Mouse (Mus musculus): ENCODE data around the gene Syngr2. TPM values are rescaled to one million over a fixed set of nuclear protein-coding genes. Genes with fewer than 3 reads are reported as not detected.

Gene Syngr2
- total RNA-seq, 2 experiments from 2014 or later: 60.2 to 69.5 TPM

Other genes starting within 250 kb of the Syngr2 start
- gene Tnrc6c, start 155.4 kb upstream of the Syngr2 start, total RNA-seq (2021): 10 to 100 TPM; 20.3 to 23.7 TPM
- gene Tmc8, start 27.6 kb upstream of the Syngr2 start, total RNA-seq (2021): 1 to 10 TPM; 4.8 to 8.3 TPM
- gene Tmc6, start 27.5 kb upstream of the Syngr2 start, total RNA-seq (2021): 10 to 100 TPM; 35.5 to 53.2 TPM
- gene 6030468B19Rik, start 12.0 kb upstream of the Syngr2 start, total RNA-seq (2021): under 1 TPM; 0.42 to 0.45 TPM
- under 1 TPM; 0.57 to 0.58 TPM for gene Gm20708, start within 50 bp of the Syngr2 start, total RNA-seq (2021)
- 10 to 100 TPM; 14.1 to 17.7 TPM for gene Afmid, start 16.3 kb downstream of the Syngr2 start, total RNA-seq (2021)
- 10 to 100 TPM; 39.7 to 47.3 TPM for gene Tk1, start 16.4 kb downstream of the Syngr2 start, total RNA-seq (2021)
- 10 to 100 TPM; 23.3 to 28.0 TPM for gene Birc5, start 39.6 kb downstream of the Syngr2 start, total RNA-seq (2021)
- gene Tmem235, start 51.1 kb downstream of the Syngr2 start, total RNA-seq (2021): not detected
- gene Tha1, start 63.8 kb downstream of the Syngr2 start, total RNA-seq (2021): 10 to 100 TPM in 1 of 2 experiments, 1 to 10 TPM in 1; 9.5 to 17.3 TPM
- 1 to 10 TPM; 5.0 to 9.0 TPM for gene Socs3, start 160.4 kb downstream of the Syngr2 start, total RNA-seq (2021)
- gene Pgs1, start 176.6 kb downstream of the Syngr2 start, total RNA-seq (2021): 10 to 100 TPM; 30.9 to 31.0 TPM